Mouse (Mus musculus): ENCODE data around the gene Gm6370. TPM values are rescaled to one million over a fixed set of nuclear protein-coding genes. Genes with fewer than 3 reads are reported as not detected.
"Not testable (repeated sequence)": the region's sequence is repeated elsewhere in the genome, so short reads cannot be mapped to it uniquely, and the experiment has no call there.

Gm6370 gene
- polyA plus RNA-seq, 1 experiment from 2014 or later: not detected

GRCm38 (mm10) chr5:146471311-146471710 is 19.9 kb upstream of the Gm6370 start:
- H3K4me1 ChIP-seq (ENCODE audit: control insufficient read depth, insufficient read depth, low read length): no peaks in the 10 kb centered on the region
- peaks cover 43% of the 10 kb centered on the region for H3K36me3 ChIP-seq (ENCODE audit: control insufficient read depth, insufficient read depth, low read length)
- no peaks in the 10 kb centered on the region for H3K27me3 ChIP-seq (ENCODE audit: control insufficient read depth, insufficient read depth, low read length)
- no peak overlapping the region for H3K9ac ChIP-seq (replicated peaks; ENCODE audit: low read length)
- no peak overlapping the region for H3K4me2 ChIP-seq (ENCODE audit: low read length)
- no peak for DNase-seq
- ATAC-seq (ENCODE audit: low FRiP score, low TSS enrichment): no peak
- 94% methylated on average over 5 of the region's 5 CpGs for whole genome bisulfite sequencing
- H3K4me3 ChIP-seq (replicated peaks; ENCODE audit: low read depth, low read length): no peak overlapping the region
- no peak overlapping the region for H3K27ac ChIP-seq (replicated peaks; ENCODE audit: low read depth, low read length)
- no peaks in the 10 kb centered on the region for H3K9me3 ChIP-seq (ENCODE audit: control insufficient read depth, low read length)

- H3K4me2 ChIP-seq (ENCODE audit: low read length): no peak overlapping the region
- no peak overlapping the region for H3K4me3 ChIP-seq (replicated peaks; ENCODE audit: low read depth, low read length)
- no peak for DNase-seq
- no peaks in the 10 kb centered on the region for H3K9me3 ChIP-seq (ENCODE audit: control insufficient read depth, low read length)
- WGBS: 93% methylated on average over 12 of the region's 12 CpGs
- H3K4me1 ChIP-seq (ENCODE audit: control insufficient read depth, insufficient read depth, low read length): no peaks in the 10 kb centered on the region
- no peak for ATAC-seq (ENCODE audit: low FRiP score, low TSS enrichment)
- H3K9ac ChIP-seq (replicated peaks; ENCODE audit: low read length): no peak overlapping the region
- peaks cover 38% of the 10 kb centered on the region for H3K36me3 ChIP-seq (ENCODE audit: control insufficient read depth, insufficient read depth, low read length)
- no peak overlapping the region for H3K27ac ChIP-seq (replicated peaks; ENCODE audit: low read depth, low read length)
- H3K27me3 ChIP-seq (ENCODE audit: control insufficient read depth, insufficient read depth, low read length): no peaks in the 10 kb centered on the region
Measured at GRCm38 (mm10) chr5:146471821-146472220, 19.3 kb upstream of the Gm6370 start.

GRCm38 (mm10) chr5:146479564-146479963 is 11.6 kb upstream of the Gm6370 start:
- not testable (repeated sequence) for H3K36me3 ChIP-seq (ENCODE audit: control insufficient read depth, insufficient read depth, low read length); H3K9ac ChIP-seq (replicated peaks; ENCODE audit: low read length); H3K27ac ChIP-seq (replicated peaks; ENCODE audit: low read depth, low read length); ATAC-seq (ENCODE audit: low FRiP score, low TSS enrichment); H3K4me1 ChIP-seq (ENCODE audit: control insufficient read depth, insufficient read depth, low read length); H3K9me3 ChIP-seq (ENCODE audit: control insufficient read depth, low read length); H3K4me3 ChIP-seq (replicated peaks; ENCODE audit: low read depth, low read length); H3K4me2 ChIP-seq (ENCODE audit: low read length); DNase-seq; H3K27me3 ChIP-seq (ENCODE audit: control insufficient read depth, insufficient read depth, low read length)
- WGBS: 9% methylated on average over 4 of the region's 4 CpGs

GRCm38 (mm10) chr5:146481665-146482064 is 9.5 kb upstream of the Gm6370 start, which contains the start of gene Gm6408:
TSS of gene Gm6408 (plus strand) at chr5:146481965.
- H3K4me1 ChIP-seq (ENCODE audit: control insufficient read depth, insufficient read depth, low read length); H3K4me3 ChIP-seq (replicated peaks; ENCODE audit: low read depth, low read length); H3K27me3 ChIP-seq (ENCODE audit: control insufficient read depth, insufficient read depth, low read length); H3K36me3 ChIP-seq (ENCODE audit: control insufficient read depth, insufficient read depth, low read length); DNase-seq; H3K4me2 ChIP-seq (ENCODE audit: low read length); H3K9ac ChIP-seq (replicated peaks; ENCODE audit: low read length); H3K9me3 ChIP-seq (ENCODE audit: control insufficient read depth, low read length); ATAC-seq (ENCODE audit: low FRiP score, low TSS enrichment); H3K27ac ChIP-seq (replicated peaks; ENCODE audit: low read depth, low read length): not testable (repeated sequence)
- WGBS: 90% methylated on average over 2 of the region's 3 CpGs

- not testable (repeated sequence) for ATAC-seq (ENCODE audit: low FRiP score, low TSS enrichment)
Measured at GRCm38 (mm10) chr5:146488959-146489358, 2.2 kb upstream of the Gm6370 start.

GRCm38 (mm10) chr5:146502099-146502498 is 10.9 kb downstream of the Gm6370 start, which contains the start of gene 4930449I24Rik:
TSS of gene 4930449I24Rik (plus strand) at chr5:146502399.
- not testable (repeated sequence) for H3K9me3 ChIP-seq (ENCODE audit: control insufficient read depth, low read length); ATAC-seq (ENCODE audit: low FRiP score, low TSS enrichment); H3K4me2 ChIP-seq (ENCODE audit: low read length); H3K9ac ChIP-seq (replicated peaks; ENCODE audit: low read length); H3K4me1 ChIP-seq (ENCODE audit: control insufficient read depth, insufficient read depth, low read length); H3K27ac ChIP-seq (replicated peaks; ENCODE audit: low read depth, low read length); H3K36me3 ChIP-seq (ENCODE audit: control insufficient read depth, insufficient read depth, low read length); H3K4me3 ChIP-seq (replicated peaks; ENCODE audit: low read depth, low read length); DNase-seq; H3K27me3 ChIP-seq (ENCODE audit: control insufficient read depth, insufficient read depth, low read length)
- WGBS: no CpG with 5 or more reads among the region's 5 CpGs

More at GRCm38 (mm10) chr5:146488959-146489358, 2.2 kb upstream of the Gm6370 start:
- H3K27me3 ChIP-seq (ENCODE audit: control insufficient read depth, insufficient read depth, low read length); H3K4me1 ChIP-seq (ENCODE audit: control insufficient read depth, insufficient read depth, low read length); H3K4me2 ChIP-seq (ENCODE audit: low read length); DNase-seq; H3K36me3 ChIP-seq (ENCODE audit: control insufficient read depth, insufficient read depth, low read length); H3K27ac ChIP-seq (replicated peaks; ENCODE audit: low read depth, low read length); H3K9ac ChIP-seq (replicated peaks; ENCODE audit: low read length); H3K9me3 ChIP-seq (ENCODE audit: control insufficient read depth, low read length); H3K4me3 ChIP-seq (replicated peaks; ENCODE audit: low read depth, low read length): not testable (repeated sequence)
- 14% methylated on average over 3 of the region's 4 CpGs for WGBS

GRCm38 (mm10) chr5:146513823-146514222 is 22.7 kb downstream of the Gm6370 start, which contains the start of gene Gm3402:
TSS of gene Gm3402 (plus strand) at chr5:146514123.
- not testable (repeated sequence) for H3K4me2 ChIP-seq (ENCODE audit: low read length); H3K27ac ChIP-seq (replicated peaks; ENCODE audit: low read depth, low read length); DNase-seq; H3K27me3 ChIP-seq (ENCODE audit: control insufficient read depth, insufficient read depth, low read length); H3K9me3 ChIP-seq (ENCODE audit: control insufficient read depth, low read length); H3K9ac ChIP-seq (replicated peaks; ENCODE audit: low read length); H3K4me3 ChIP-seq (replicated peaks; ENCODE audit: low read depth, low read length); ATAC-seq (ENCODE audit: low FRiP score, low TSS enrichment); H3K36me3 ChIP-seq (ENCODE audit: control insufficient read depth, insufficient read depth, low read length); H3K4me1 ChIP-seq (ENCODE audit: control insufficient read depth, insufficient read depth, low read length)
- no CpG with 5 or more reads among the region's 5 CpGs for WGBS

GRCm38 (mm10) chr5:146525501-146525900 is 34.3 kb downstream of the Gm6370 start, which contains the start of gene Gm3404:
TSS of gene Gm3404 (plus strand) at chr5:146525801.
- not testable (repeated sequence) for H3K4me3 ChIP-seq (replicated peaks; ENCODE audit: low read depth, low read length); DNase-seq; H3K4me1 ChIP-seq (ENCODE audit: control insufficient read depth, insufficient read depth, low read length); H3K4me2 ChIP-seq (ENCODE audit: low read length); H3K27me3 ChIP-seq (ENCODE audit: control insufficient read depth, insufficient read depth, low read length); ATAC-seq (ENCODE audit: low FRiP score, low TSS enrichment); H3K27ac ChIP-seq (replicated peaks; ENCODE audit: low read depth, low read length); H3K36me3 ChIP-seq (ENCODE audit: control insufficient read depth, insufficient read depth, low read length); H3K9me3 ChIP-seq (ENCODE audit: control insufficient read depth, low read length); H3K9ac ChIP-seq (replicated peaks; ENCODE audit: low read length)
- WGBS: 100% methylated on average over 1 of the region's 3 CpGs

GRCm38 (mm10) chr5:146537347-146537746 is 46.2 kb downstream of the Gm6370 start, which contains the start of gene Gm3409:
TSS of gene Gm3409 (plus strand) at chr5:146537647.
- not testable (repeated sequence) for H3K4me1 ChIP-seq (ENCODE audit: control insufficient read depth, insufficient read depth, low read length); H3K4me2 ChIP-seq (ENCODE audit: low read length); H3K27me3 ChIP-seq (ENCODE audit: control insufficient read depth, insufficient read depth, low read length); H3K9ac ChIP-seq (replicated peaks; ENCODE audit: low read length); ATAC-seq (ENCODE audit: low FRiP score, low TSS enrichment); H3K36me3 ChIP-seq (ENCODE audit: control insufficient read depth, insufficient read depth, low read length); H3K9me3 ChIP-seq (ENCODE audit: control insufficient read depth, low read length); DNase-seq; H3K27ac ChIP-seq (replicated peaks; ENCODE audit: low read depth, low read length); H3K4me3 ChIP-seq (replicated peaks; ENCODE audit: low read depth, low read length)
- 100% methylated on average over 2 of the region's 3 CpGs for WGBS

Data from midbrain, embryonic 14.5 days (tissue).